Mouse (Mus musculus): ENCODE results near the gene Hdhd5. TPM values are rescaled to one million over a fixed set of nuclear protein-coding genes. Genes with fewer than 3 reads are reported as not detected.

Hdhd5 gene
- polyA plus RNA-seq, 2 experiments from 2014 or later, result 43.4 to 59.7 TPM

- ATAC-seq, result no peak
Measured at GRCm38 (mm10) chr6:120482021-120482420, 49.1 kb downstream of the Hdhd5 start.

GRCm38 (mm10) chr6:120481538-120481937 is 49.6 kb downstream of the Hdhd5 start:
- ATAC-seq, result no peak

- ATAC-seq, result no peak
Measured at GRCm38 (mm10) chr6:120480361-120480760, 50.8 kb downstream of the Hdhd5 start.

- ATAC-seq, result no peak
Measured at GRCm38 (mm10) chr6:120479302-120479701, 51.8 kb downstream of the Hdhd5 start.

GRCm38 (mm10) chr6:120475288-120475687 is 55.8 kb downstream of the Hdhd5 start:
- ATAC-seq, result no peak

GRCm38 (mm10) chr6:120473427-120473826 is 57.7 kb downstream of the Hdhd5 start:
- no peak for ATAC-seq

GRCm38 (mm10) chr6:120472455-120473140 is 58.5 kb downstream of the Hdhd5 start:
- no peak for ATAC-seq

- ATAC-seq, result no peak
Measured at GRCm38 (mm10) chr6:120471991-120472441, 59.1 kb downstream of the Hdhd5 start.

GRCm38 (mm10) chr6:120470666-120471065 is 60.5 kb downstream of the Hdhd5 start:
- ATAC-seq, result peak; percentile 32

- peak; percentile 6 for ATAC-seq
Measured at GRCm38 (mm10) chr6:120469770-120470169, 61.3 kb downstream of the Hdhd5 start.

- ATAC-seq, result no peak
Measured at GRCm38 (mm10) chr6:120469268-120469667, 61.9 kb downstream of the Hdhd5 start.

- ATAC-seq, result no peak
Measured at GRCm38 (mm10) chr6:120468259-120468658, 62.9 kb downstream of the Hdhd5 start.

GRCm38 (mm10) chr6:120466609-120467329 is 64.3 kb downstream of the Hdhd5 start:
- peak; percentile 76 for ATAC-seq

- no peak for ATAC-seq
Measured at GRCm38 (mm10) chr6:120465393-120465792, 65.7 kb downstream of the Hdhd5 start.

- ATAC-seq, result no peak
Measured at GRCm38 (mm10) chr6:120464406-120464939, 66.6 kb downstream of the Hdhd5 start.

- ATAC-seq, result peak; percentile 46
Measured at GRCm38 (mm10) chr6:120463884-120464283, 67.2 kb downstream of the Hdhd5 start.

GRCm38 (mm10) chr6:120463086-120463871 is 67.8 kb downstream of the Hdhd5 start, which contains the start of gene Il17ra:
Gene Il17ra, plus strand, starts transcription at chr6:120463247.
- ATAC-seq, result peak; percentile 58

- no peak for ATAC-seq
Measured at GRCm38 (mm10) chr6:120462251-120462650, 68.9 kb downstream of the Hdhd5 start.

- no peak for ATAC-seq
Measured at GRCm38 (mm10) chr6:120461217-120461616, 69.9 kb downstream of the Hdhd5 start.
